Mouse (Mus musculus) forebrain, embryonic 14.5 days (tissue): ENCODE measurements around the gene Tff3. TPM values are rescaled to one million over a fixed set of nuclear protein-coding genes. Genes with fewer than 3 reads are reported as not detected.
A peak's percentile ranks its signal among the peaks of the same experiment; 100 is the strongest.

ENCODE experiments used
- ATAC-seq: fragments of 200-750 bp; cut with Nextera tagmentation; 2 replicates; pipeline ENCODE4 v1.8.0; 2017; ENCODE audit warnings: mild to moderate bottlenecking, moderate library complexity
- DNase-seq: peaks from one replicate; pipeline ENCODE4 v3.0.0-alpha.2; 2015; ENCODE audit warnings: low spot score
- H3K27ac ChIP-seq: fragments of 300-500 bp; sonication (generic); 2 replicates; pipeline ENCODE4 v1.5.1; 2014; ENCODE audit warnings: low read depth, mild to moderate bottlenecking, control low read depth, low read length, moderate library complexity
- H3K27me3 ChIP-seq: fragments of 300-500 bp; sonication (generic); replicated peaks from 2 replicates; pipeline ENCODE4 v1.6.1; 2014; ENCODE audit warnings: low read length, control low read depth, mixed read lengths; ENCODE audit not compliant: control insufficient read depth, insufficient read depth
- H3K36me3 ChIP-seq: fragments of 300-500 bp; sonication (generic); 2 replicates; pipeline ENCODE4 v1.6.1; 2014; ENCODE audit warnings: low read length, control low read depth; ENCODE audit not compliant: control insufficient read depth, insufficient read depth
- H3K4me1 ChIP-seq: fragments of 300-500 bp; sonication (generic); 2 replicates; pipeline ENCODE4 v1.6.1; 2014; ENCODE audit warnings: antibody characterized with exemption, low read length, control low read depth; ENCODE audit not compliant: control insufficient read depth, insufficient read depth
- H3K4me2 ChIP-seq: fragments of 300-500 bp; sonication (generic); 2 replicates; pipeline ENCODE4 v1.6.1; 2014; ENCODE audit warnings: mild to moderate bottlenecking, control low read depth, low read length
- H3K4me3 ChIP-seq: fragments of 300-500 bp; sonication (generic); 2 replicates; pipeline ENCODE4 v1.5.1; 2014; ENCODE audit warnings: low read depth, low read length, control low read depth
- H3K9ac ChIP-seq: fragments of 300-500 bp; sonication (generic); 2 replicates; pipeline ENCODE4 v1.6.1; 2014; ENCODE audit warnings: mild to moderate bottlenecking, low read length, control low read depth, moderate library complexity
- H3K9me3 ChIP-seq: fragments of 300-500 bp; sonication (generic); replicated peaks from 2 replicates; pipeline ENCODE4 v1.6.1; 2016; ENCODE audit warnings: low read length, control low read depth, mixed read lengths; ENCODE audit not compliant: control insufficient read depth
- WGBS: fragments of 180-500 bp; shearing (Covaris S2); extraction: QIAGEN DNeasy Blood & Tissue Kit; methylation state at CpG from one replicate; pipeline ENCODE4 v1.1.7; 2014; 5-methylcytosine and 5-hydroxymethylcytosine counted together
- polyA plus RNA-seq: library from polyadenylated mRNA; unstranded; fragments of >200 nt; fragmentation: Nextera tagmentation; extraction: Ambion mirVana; gene quantifications from 2 replicates; pipeline ENCODE4 v1.2.1, GENCODE M21; 2014

Tff3 gene
- polyA plus RNA-seq, 1 experiment from 2014 or later, result 1.6 TPM

DNA sequence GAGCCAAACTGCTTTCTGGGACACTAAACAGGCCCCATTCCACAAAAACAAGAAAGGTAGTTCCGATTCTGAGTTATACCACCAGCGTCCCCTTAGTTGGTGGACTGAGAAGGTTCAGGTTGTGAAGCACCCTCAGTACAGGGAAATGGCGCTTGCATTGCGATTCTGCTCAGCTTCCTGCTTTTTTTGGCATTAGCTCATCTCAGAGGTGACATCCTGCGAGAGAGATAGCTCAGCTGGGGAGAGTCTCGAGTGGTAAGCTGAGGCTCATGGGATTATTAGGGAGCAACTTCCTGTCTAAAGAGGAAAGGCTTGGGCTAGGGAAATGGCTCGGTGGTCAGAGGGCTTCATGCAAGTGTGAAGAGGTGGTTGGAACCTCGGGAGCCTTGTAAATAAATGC is 39.6 kb downstream of the Tff3 start:
- no peaks in the 10 kb centered on the region for H3K9me3 ChIP-seq
- no peaks in the 10 kb centered on the region for H3K27me3 ChIP-seq
- H3K4me2 ChIP-seq, result no peak overlapping the region
- H3K4me3 ChIP-seq, result no peak overlapping the region
- peaks cover 4% of the 10 kb centered on the region; the same call in 1 of the 2 replicates for H3K36me3 ChIP-seq
- no peak overlapping the region for H3K9ac ChIP-seq
- peak overlapping the region; percentile 46; the same call in 1 of the 2 replicates for H3K27ac ChIP-seq
- H3K4me1 ChIP-seq, result peaks cover 24% of the 10 kb centered on the region
- DNase-seq (no peak), ATAC-seq (no peak)
- 77% methylated on average over 8 of the region's 8 CpGs for WGBS

- Histone ChIP-seq H3K36me3 (peaks cover 4% of the 10 kb centered on the region; the same call in 1 of the 2 replicates), H3K4me2 (no peak overlapping the region), H3K4me3 (no peak overlapping the region), H3K27ac (no peak overlapping the region), H3K27me3 (no peaks in the 10 kb centered on the region), H3K9ac (no peak overlapping the region), H3K4me1 (peaks cover 24% of the 10 kb centered on the region), H3K9me3 (no peaks in the 10 kb centered on the region)
- DNase-seq (no peak), ATAC-seq (no peak)
- 65% methylated on average over 5 of the region's 5 CpGs for WGBS
These were observed 40.7 kb downstream of the Tff3 start for GRCm38 (mm10) chr17:31088711-31089110.

DNA sequence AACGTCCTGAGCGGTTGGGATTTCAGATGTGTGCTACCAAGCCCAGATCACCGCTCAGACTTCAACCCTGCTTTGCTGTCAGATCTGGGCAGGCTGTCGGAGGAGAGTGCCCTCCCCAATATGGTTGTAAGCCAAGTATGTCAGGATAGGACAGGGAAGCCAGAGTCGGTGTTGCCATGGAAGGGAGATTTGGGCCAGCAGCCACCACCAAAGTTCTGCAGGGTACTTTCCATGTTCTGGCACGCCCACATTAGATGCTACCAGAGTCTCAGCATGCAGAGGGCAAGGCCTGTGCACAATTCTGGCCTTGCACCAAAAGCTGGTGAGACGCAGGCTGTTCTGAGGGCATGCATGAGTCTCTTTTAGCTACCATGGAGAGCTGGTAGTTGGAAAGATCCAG is 43.2 kb downstream of the Tff3 start:
- Histone ChIP-seq H3K4me1 (peaks cover 24% of the 10 kb centered on the region), H3K27ac (no peak overlapping the region), H3K36me3 (no peaks in the 10 kb centered on the region), H3K4me3 (no peak overlapping the region), H3K9me3 (no peaks in the 10 kb centered on the region), H3K4me2 (no peak overlapping the region), H3K27me3 (no peaks in the 10 kb centered on the region), H3K9ac (no peak overlapping the region)
- ATAC-seq, result no peak
- DNase-seq, result no peak
- 88% methylated on average over 7 of the region's 7 CpGs for WGBS

- Histone ChIP-seq H3K4me1 (peaks cover 17% of the 10 kb centered on the region), H3K27me3 (no peaks in the 10 kb centered on the region), H3K4me3 (no peak overlapping the region), H3K9ac (no peak overlapping the region), H3K27ac (no peak overlapping the region), H3K36me3 (no peaks in the 10 kb centered on the region), H3K9me3 (no peaks in the 10 kb centered on the region), H3K4me2 (no peak overlapping the region)
- ATAC-seq, result no peak
- DNase-seq, result no peak
- WGBS, result 89% methylated on average over 3 of the region's 3 CpGs
These were observed 43.9 kb downstream of the Tff3 start for GRCm38 (mm10) chr17:31085519-31085918.

DNA sequence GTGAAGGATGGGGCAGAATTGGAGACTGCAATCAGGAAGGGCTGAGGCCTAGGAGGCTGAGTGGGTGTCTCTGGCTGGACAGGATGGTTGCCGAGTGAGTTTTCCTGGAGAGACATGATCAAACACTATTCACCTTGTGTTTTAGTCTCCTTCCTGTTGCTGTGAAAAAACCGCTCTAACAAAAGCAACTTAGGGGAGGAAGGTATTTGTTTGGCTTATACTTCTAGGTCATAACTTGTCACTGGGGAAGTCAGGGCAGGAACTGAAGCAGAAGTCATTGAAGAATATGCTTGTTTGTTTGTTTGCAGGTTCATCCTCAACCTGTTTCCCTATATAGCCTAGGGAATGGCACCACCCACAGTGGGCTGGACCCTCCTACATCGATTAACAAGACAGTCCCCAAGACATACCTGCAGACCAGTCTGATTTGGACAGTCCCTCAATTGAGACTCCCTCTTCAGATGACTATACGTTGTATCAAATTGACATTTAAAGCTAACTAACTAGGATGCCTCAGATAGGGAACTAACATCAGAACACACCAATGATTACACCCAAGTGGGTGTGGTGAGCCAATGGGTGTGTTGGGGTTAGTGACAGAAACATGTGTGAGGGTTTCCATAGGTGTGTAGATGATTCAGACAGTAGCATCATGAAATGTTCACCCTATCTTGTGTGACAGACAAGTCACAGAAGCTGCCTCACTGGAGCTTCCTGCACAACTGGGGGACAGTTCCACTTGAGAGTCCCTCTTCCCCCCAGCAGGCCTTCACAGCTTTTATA is 47.0 kb downstream of the Tff3 start:
- Histone ChIP-seq H3K36me3 (no peaks in the 10 kb centered on the region), H3K27ac (no peak overlapping the region), H3K27me3 (no peaks in the 10 kb centered on the region), H3K4me2 (no peak overlapping the region), H3K4me1 (no peaks in the 10 kb centered on the region), H3K9ac (no peak overlapping the region), H3K4me3 (no peak overlapping the region), H3K9me3 (no peaks in the 10 kb centered on the region)
- 92% methylated on average over 4 of the region's 4 CpGs for WGBS
- DNase-seq (no peak), ATAC-seq (no peak)

DNA sequence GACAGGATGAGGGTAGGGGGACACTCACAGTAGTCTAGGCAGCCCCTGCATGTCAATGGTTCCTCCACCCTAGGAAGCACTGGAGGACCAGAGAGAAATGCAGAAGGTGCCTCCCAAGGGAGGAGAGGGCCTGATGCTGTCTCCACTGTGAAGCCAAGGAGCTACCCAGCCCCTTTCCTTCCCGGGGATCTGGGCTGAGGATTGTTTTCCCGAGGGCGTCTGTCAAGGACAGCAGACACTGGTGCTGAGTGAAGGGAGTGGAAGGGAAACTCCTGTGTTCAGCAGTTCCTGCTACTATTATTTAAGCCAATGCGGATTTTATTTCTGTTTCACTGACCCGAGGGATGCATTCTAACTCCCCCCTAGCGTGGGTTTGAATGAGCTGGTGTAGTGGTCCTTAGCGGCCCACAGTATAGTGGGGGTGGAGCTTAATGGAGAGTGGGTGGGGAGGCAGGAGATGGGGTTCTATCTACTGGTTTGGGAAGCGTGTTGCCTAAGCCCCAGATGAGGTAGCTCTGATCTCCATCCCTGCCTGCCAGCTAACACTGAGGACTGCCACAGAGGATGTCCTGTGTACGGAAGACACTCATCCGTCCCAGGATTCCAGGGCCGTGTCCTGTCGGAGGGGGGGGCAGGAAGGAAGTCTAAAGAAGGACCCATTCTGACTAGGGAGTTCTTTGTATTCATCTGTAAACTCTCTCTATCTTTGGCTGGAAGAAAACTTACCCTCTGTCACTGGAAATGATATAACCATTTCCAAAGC is 50.2 kb downstream of the Tff3 start:
- H3K36me3 ChIP-seq, result no peaks in the 10 kb centered on the region
- H3K27ac ChIP-seq, result no peak overlapping the region
- WGBS, result 61% methylated on average over 12 of the region's 12 CpGs
- H3K27me3 ChIP-seq, result no peaks in the 10 kb centered on the region
- H3K9me3 ChIP-seq, result no peaks in the 10 kb centered on the region
- DNase-seq (no peak), ATAC-seq (no peak)
- no peak overlapping the region for H3K4me2 ChIP-seq
- no peak overlapping the region for H3K9ac ChIP-seq
- peaks cover 1% of the 10 kb centered on the region for H3K4me1 ChIP-seq
- H3K4me3 ChIP-seq, result no peak overlapping the region

- H3K27me3 ChIP-seq, result no peaks in the 10 kb centered on the region
- DNase-seq (no peak), ATAC-seq (no peak)
- no peaks in the 10 kb centered on the region for H3K9me3 ChIP-seq
- no peak overlapping the region for H3K4me2 ChIP-seq
- H3K9ac ChIP-seq, result no peak overlapping the region
- no peak overlapping the region for H3K27ac ChIP-seq
- no peaks in the 10 kb centered on the region for H3K36me3 ChIP-seq
- H3K4me1 ChIP-seq, result peaks cover 8% of the 10 kb centered on the region
- H3K4me3 ChIP-seq, result no peak overlapping the region
- WGBS, result 91% methylated on average over 11 of the region's 11 CpGs
These were observed 50.9 kb downstream of the Tff3 start for GRCm38 (mm10) chr17:31078581-31078980.

DNA sequence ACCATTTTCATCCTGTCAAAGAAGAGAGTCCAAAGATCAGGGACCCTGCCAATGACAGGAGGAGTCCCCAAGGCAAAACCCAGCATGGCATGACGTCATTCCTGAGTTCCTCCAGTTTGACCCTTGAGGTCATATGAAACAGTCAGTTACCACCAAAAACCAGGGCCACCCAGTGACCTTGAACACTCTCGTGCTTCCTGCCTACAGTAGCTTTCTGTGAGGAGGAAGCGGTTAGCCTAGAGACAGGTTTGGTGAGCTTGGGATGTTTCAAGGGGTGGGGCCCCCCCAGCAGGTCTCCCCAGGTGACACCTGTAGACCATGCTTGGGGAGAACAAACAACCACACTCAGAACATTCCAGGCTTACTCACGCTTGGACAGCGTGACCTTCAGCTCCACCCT is 51.9 kb downstream of the Tff3 start:
- H3K9ac ChIP-seq, result no peak overlapping the region
- no peak for ATAC-seq
- no peaks in the 10 kb centered on the region for H3K36me3 ChIP-seq
- no peak overlapping the region for H3K27ac ChIP-seq
- no peak for DNase-seq
- no peaks in the 10 kb centered on the region for H3K27me3 ChIP-seq
- no peaks in the 10 kb centered on the region for H3K9me3 ChIP-seq
- H3K4me1 ChIP-seq, result peaks cover 18% of the 10 kb centered on the region
- no peak overlapping the region for H3K4me3 ChIP-seq
- H3K4me2 ChIP-seq, result no peak overlapping the region
- 84% methylated on average over 5 of the region's 5 CpGs for WGBS

DNA sequence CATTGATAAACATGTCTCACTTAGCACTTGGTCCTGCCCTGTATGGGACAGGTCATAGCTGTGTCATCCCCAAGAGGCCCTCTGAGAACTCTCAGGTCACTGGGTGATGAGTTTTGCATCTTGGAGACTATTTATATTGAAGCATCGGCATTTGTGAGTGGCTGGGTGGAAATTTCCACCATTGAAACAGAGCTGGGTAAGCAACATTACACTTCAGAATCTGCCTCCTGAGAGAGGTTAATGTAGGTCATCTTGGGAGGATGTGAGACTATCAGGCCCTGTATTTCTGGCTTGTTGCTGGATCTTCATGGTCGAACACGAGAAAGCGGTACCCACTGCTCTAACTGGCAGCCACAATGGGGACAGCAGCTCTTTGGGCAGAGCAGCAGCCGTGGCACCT is 54.0 kb downstream of the Tff3 start:
- no peak overlapping the region for H3K4me3 ChIP-seq
- H3K9ac ChIP-seq, result no peak overlapping the region
- DNase-seq (no peak), ATAC-seq (no peak)
- H3K27ac ChIP-seq, result no peak overlapping the region
- H3K4me2 ChIP-seq, result no peak overlapping the region
- H3K4me1 ChIP-seq, result peaks cover 39% of the 10 kb centered on the region
- 92% methylated on average over 5 of the region's 5 CpGs for WGBS
- no peaks in the 10 kb centered on the region for H3K36me3 ChIP-seq
- no peaks in the 10 kb centered on the region for H3K9me3 ChIP-seq
- no peaks in the 10 kb centered on the region for H3K27me3 ChIP-seq
